Mouse (Mus musculus) small intestine, adult 2 months (tissue): ENCODE data around the gene Casc1. TPM values are rescaled to one million over a fixed set of nuclear protein-coding genes. Genes with fewer than 3 reads are reported as not detected.

ENCODE experiments used
- H3K27ac ChIP-seq: fragments of 200-500 bp; 2 replicates; pipeline ENCODE4 v1.5.1; 2012; ENCODE audit warnings: low read depth, low read length, control low read depth, inconsistent platforms; ENCODE audit not compliant: insufficient read depth
- H3K27me3 ChIP-seq: fragments of 200-500 bp; 2 replicates; pipeline ENCODE4 v1.6.1; 2012; ENCODE audit warnings: mild to moderate bottlenecking, moderate library complexity, low read length, inconsistent platforms; ENCODE audit not compliant: control insufficient read depth, insufficient read depth
- H3K36me3 ChIP-seq: fragments of 200-500 bp; 2 replicates; pipeline ENCODE4 v1.6.1; 2012; ENCODE audit warnings: mild to moderate bottlenecking, low read length, control low read depth, inconsistent platforms; ENCODE audit not compliant: control insufficient read depth, insufficient read depth
- H3K4me1 ChIP-seq: fragments of 200-500 bp; 2 replicates; pipeline ENCODE4 v1.6.1; 2012; ENCODE audit warnings: low read length, inconsistent platforms, mixed read lengths; ENCODE audit not compliant: control insufficient read depth, insufficient read depth, insufficient read length
- H3K4me3 ChIP-seq: fragments of 200-500 bp; 2 replicates; pipeline ENCODE4 v1.5.1; 2012; ENCODE audit warnings: low read depth, mild to moderate bottlenecking, control low read depth, inconsistent platforms, low read length, moderate library complexity
- CTCF ChIP-seq: fragments of 200-500 bp; IDR thresholded peaks from 2 replicates; pipeline ENCODE4 v1.5.1; 2012; ENCODE audit warnings: low read depth, mild to moderate bottlenecking, control low read depth, inconsistent platforms, low read length, moderate library complexity, mixed read lengths; ENCODE audit not compliant: insufficient replicate concordance, insufficient read length; ENCODE audit errors: extremely low read depth
- POLR2A ChIP-seq: fragments of 200-500 bp; IDR thresholded peaks from 2 replicates; pipeline ENCODE4 v1.6.1; 2012; ENCODE audit warnings: low read depth, mild to moderate bottlenecking, control low read depth, inconsistent platforms, low read length, moderate library complexity
- WGBS: fragments of 180-500 bp; shearing (Covaris S2); methylation state at CpG from one replicate; pipeline ENCODE4 v1.1.7; 2018; 5-methylcytosine and 5-hydroxymethylcytosine counted together
- polyA plus RNA-seq: library from polyadenylated mRNA; depleted of rRNA; stranded (reverse); fragments of >200 nt; gene quantifications from 2 replicates; pipeline ENCODE4 v1.2.3, GENCODE M21; 2012

Gene Casc1
- polyA plus RNA-seq, 1 experiment = 0.15 TPM

GRCm38 (mm10) chr6:145247886-145248285 lies 37.1 kb upstream of the Casc1 start:
- TF ChIP-seq POLR2A (no peak), CTCF (no peak)
- H3K27ac ChIP-seq = no peak overlapping the region
- WGBS = 49% methylated on average over 3 of the region's 3 CpGs
- H3K4me1 ChIP-seq = peaks cover 4% of the 10 kb centered on the region; the same call in 1 of the 2 replicates
- H3K36me3 ChIP-seq = peaks cover 16% of the 10 kb centered on the region
- H3K27me3 ChIP-seq = no peaks in the 10 kb centered on the region
- H3K4me3 ChIP-seq = no peak overlapping the region

GRCm38 (mm10) chr6:145246841-145247240 lies 36.0 kb upstream of the Casc1 start:
- TF ChIP-seq CTCF = no peak
- no peak for TF ChIP-seq POLR2A
- no peak overlapping the region for H3K4me3 ChIP-seq
- no peak overlapping the region for H3K27ac ChIP-seq
- peaks cover 16% of the 10 kb centered on the region for H3K36me3 ChIP-seq
- 81% methylated on average over 5 of the region's 5 CpGs for WGBS
- no peaks in the 10 kb centered on the region for H3K27me3 ChIP-seq
- H3K4me1 ChIP-seq = peaks cover 4% of the 10 kb centered on the region; the same call in 1 of the 2 replicates

- TF ChIP-seq CTCF = no peak
- TF ChIP-seq POLR2A = no peak
- 33% methylated on average over 1 of the region's 1 CpGs for WGBS
- peaks cover 27% of the 10 kb centered on the region for H3K36me3 ChIP-seq
- no peak overlapping the region for H3K4me3 ChIP-seq
- no peak overlapping the region for H3K27ac ChIP-seq
- H3K27me3 ChIP-seq = no peaks in the 10 kb centered on the region
- no peaks in the 10 kb centered on the region for H3K4me1 ChIP-seq
These were observed 31.7 kb upstream of the Casc1 start for GRCm38 (mm10) chr6:145242521-145242920.

- TF ChIP-seq POLR2A = no peak
- TF ChIP-seq CTCF = no peak
- H3K27me3 ChIP-seq = no peaks in the 10 kb centered on the region
- peaks cover 24% of the 10 kb centered on the region for H3K36me3 ChIP-seq
- H3K4me3 ChIP-seq = no peak overlapping the region
- 84% methylated on average over 6 of the region's 6 CpGs for WGBS
- no peak overlapping the region for H3K27ac ChIP-seq
- no peaks in the 10 kb centered on the region for H3K4me1 ChIP-seq
These were observed 29.5 kb upstream of the Casc1 start for GRCm38 (mm10) chr6:145240285-145240684.

GRCm38 (mm10) chr6:145237148-145237547 lies 26.3 kb upstream of the Casc1 start:
- TF ChIP-seq CTCF (no peak), POLR2A (no peak)
- 73% methylated on average over 4 of the region's 4 CpGs for WGBS
- H3K27me3 ChIP-seq = no peaks in the 10 kb centered on the region

GRCm38 (mm10) chr6:145235367-145235766 lies 24.6 kb upstream of the Casc1 start:
- H3K4me1 ChIP-seq = no peaks in the 10 kb centered on the region
- H3K27ac ChIP-seq = no peak overlapping the region
- no peak for TF ChIP-seq CTCF
- TF ChIP-seq POLR2A = no peak
- H3K4me3 ChIP-seq = no peak overlapping the region
- 80% methylated on average over 6 of the region's 6 CpGs for WGBS
- H3K36me3 ChIP-seq = peaks cover 30% of the 10 kb centered on the region
- no peaks in the 10 kb centered on the region for H3K27me3 ChIP-seq

More at GRCm38 (mm10) chr6:145237148-145237547, 26.3 kb upstream of the Casc1 start:
- Histone ChIP-seq H3K4me1 (no peaks in the 10 kb centered on the region), H3K36me3 (peaks cover 25% of the 10 kb centered on the region), H3K27ac (no peak overlapping the region), H3K4me3 (no peak overlapping the region)

GRCm38 (mm10) chr6:145234391-145234790 lies 23.6 kb upstream of the Casc1 start:
- H3K4me1 ChIP-seq = no peaks in the 10 kb centered on the region
- peaks cover 30% of the 10 kb centered on the region for H3K36me3 ChIP-seq
- WGBS = 90% methylated on average over 1 of the region's 1 CpGs
- H3K27ac ChIP-seq = no peak overlapping the region
- no peak for TF ChIP-seq CTCF
- no peak for TF ChIP-seq POLR2A
- H3K27me3 ChIP-seq = no peaks in the 10 kb centered on the region
- H3K4me3 ChIP-seq = no peak overlapping the region
